Mouse (Mus musculus): ENCODE results near the gene Osbpl6. TPM values are rescaled to one million over a fixed set of nuclear protein-coding genes. Genes with fewer than 3 reads are reported as not detected.
A peak's percentile ranks its signal among the peaks of the same experiment; 100 is the strongest.

Osbpl6 gene
- not detected in 2 replicates for total RNA-seq (2014; fragmentation: Nextera tagmentation)
- total RNA-seq (2017): not detected in 2 replicates

DNA sequence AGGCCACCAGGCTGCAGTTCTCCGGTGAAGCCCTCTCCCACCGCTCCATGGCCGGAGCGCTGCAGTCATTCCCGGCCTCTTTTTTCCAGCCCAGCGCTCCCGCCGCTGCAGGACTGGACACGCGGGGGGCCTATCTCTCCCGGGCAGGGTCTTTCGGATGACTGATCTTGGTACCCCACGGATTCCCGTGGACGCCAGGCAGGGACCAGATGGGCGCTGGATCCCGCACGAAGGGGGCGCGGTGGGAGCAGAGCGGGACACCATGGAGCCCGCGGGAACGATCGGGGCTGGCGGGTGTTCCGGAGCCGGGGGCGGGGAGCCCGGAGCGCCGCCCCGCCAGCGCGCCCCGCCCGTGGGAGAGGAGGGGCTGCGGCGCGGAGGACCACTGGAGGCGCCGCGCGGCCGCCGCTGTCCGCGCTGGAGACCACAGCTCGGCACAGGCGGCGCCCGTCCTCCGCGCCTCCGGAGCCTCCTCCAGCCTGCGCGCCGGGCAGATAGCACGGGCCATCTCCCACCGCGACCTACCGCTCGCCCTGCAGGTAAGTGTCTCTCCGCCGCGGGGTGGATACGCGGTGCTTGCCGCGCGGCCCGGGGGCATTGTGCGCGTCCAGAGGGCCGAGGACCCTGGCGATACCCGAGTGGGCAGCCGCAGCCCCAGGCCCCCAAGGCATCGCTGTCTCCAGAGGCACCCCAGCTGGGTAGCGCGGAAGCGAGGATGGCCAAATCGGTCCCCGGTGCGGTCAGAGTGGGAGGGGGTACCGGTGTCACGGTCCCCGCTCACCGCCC lies at the start of gene Osbpl6:
Gene Osbpl6 (plus strand): TSS at position 358 of the 786 bp plus-strand sequence.
- ATAC-seq (replicated peaks; ENCODE audit: poor library complexity, severe bottlenecking): peak; percentile 65

DNA sequence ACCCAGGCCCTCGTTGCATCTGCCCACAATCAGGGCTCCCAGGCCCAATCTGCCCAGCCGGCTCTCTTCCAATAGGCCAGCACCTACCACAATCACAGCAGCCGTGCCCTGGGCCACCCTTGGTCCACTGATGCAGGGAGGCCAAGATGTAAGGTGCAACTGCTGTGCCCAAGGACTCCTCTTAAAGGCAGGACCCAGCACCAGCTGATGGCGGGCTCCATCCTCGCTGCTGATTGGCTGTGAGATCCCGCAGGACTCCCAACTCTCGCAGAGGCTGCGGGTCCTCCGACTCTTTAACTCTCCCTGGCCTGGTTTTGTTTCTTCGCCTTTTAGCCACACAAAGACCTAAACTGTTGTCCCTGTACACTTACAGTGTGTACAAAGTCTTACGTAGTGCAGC lies 46.1 kb upstream of the Osbpl6 start, which contains the start of gene Cyct:
Gene Cyct (minus strand): TSS at position 225 of the 400 bp plus-strand sequence.
- no peak for ATAC-seq (replicated peaks; ENCODE audit: poor library complexity, severe bottlenecking)

GRCm38 (mm10) chr2:76362111-76362510 lies 44.2 kb upstream of the Osbpl6 start:
- ATAC-seq (replicated peaks; ENCODE audit: poor library complexity, severe bottlenecking): 0 out of 2 replicates have a peak, but pooled peaks have one; percentile 40

DNA sequence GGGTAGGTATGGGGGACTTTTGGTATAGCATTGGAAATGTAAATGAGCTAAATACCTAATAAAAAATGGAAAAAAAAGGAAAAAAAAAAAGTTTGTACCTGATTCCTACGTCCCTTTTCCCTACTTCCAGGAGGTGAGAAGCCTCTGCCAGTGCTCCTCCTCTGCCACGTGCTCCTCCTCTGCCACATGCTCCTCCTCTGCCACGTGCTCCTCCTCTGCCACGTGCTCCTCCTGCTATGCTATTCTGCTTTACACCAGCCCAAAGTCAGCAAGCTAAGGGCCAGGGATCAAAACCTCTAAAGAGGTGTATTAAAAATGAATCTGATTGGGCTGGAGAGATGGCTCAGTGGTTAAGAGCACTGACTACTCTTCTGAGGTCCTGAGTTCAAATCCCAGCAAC lies 40.5 kb upstream of the Osbpl6 start:
- no peak for ATAC-seq (replicated peaks; ENCODE audit: poor library complexity, severe bottlenecking)

DNA sequence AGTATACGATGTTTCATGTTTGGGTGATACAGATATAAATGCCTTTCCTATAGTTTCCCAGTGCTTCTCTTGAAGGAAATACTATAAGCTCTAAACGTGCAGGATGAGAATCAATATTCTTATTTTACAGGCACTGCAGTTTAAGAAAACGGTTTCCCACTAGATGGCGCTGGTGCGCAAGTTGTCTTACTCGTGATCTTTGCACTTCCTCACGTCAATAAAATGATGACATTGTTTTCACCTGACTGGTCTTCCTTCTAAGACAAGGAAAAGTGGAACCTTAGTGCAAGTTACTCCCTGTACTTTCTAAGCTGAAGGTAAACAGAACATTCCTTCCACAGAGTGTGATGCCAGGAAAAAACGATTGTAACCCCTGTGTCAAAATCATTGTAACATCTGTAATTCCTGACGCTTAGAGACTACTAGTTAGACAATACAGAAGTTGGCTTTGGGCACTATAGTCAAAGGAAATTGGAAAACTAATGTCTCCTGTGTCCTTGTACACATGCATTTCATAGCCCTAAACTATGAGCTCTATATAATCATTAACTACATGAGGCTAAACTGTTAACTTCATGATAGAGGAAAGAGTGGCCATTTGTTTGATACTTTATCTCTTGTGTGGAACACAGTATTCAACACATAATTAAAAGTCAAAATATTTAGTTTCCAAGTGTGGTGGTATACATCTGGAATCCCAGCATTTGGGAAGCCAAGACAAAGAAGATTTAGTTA lies 39.0 kb upstream of the Osbpl6 start:
- peak; percentile 54 for ATAC-seq (replicated peaks; ENCODE audit: poor library complexity, severe bottlenecking)

DNA sequence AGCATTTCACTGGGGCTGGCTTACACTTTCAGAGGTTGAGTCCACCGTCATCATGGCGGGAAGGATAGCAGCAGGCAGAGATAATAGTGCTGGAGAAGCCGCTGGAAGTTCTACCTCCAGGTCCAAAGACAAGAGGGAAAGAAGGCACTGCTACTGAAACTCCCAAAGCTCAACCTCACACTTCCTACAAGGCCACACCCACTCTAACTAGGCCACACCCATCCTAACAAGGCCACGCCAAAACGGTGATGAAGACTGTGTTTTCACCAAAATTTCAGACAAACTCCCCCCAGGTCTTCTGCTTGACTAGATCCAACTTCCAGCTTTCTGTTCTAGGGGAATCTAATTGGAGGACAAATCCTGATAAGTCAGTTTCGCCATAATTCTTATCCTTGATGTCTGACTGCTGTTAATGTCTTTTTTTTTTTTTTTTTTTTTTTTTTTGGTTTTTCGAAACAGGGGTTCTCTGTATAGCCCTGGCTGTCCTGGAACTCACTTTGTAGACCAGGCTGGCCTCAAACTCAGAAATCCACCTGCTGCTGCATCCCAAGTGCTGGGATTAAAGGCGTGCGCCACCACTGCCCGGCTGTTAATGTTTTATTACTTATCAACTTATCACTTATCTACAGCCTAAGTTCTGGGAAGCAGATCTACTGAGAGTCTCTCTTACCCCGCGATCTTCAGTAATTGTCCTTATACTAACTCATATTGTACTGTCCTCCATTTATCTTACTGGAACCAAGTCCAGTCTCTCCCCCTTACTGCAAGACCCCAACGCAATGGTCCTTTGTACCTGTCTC lies 37.2 kb upstream of the Osbpl6 start:
- 0 out of 2 replicates have a peak, but pooled peaks have one; percentile 13 for ATAC-seq (replicated peaks; ENCODE audit: poor library complexity, severe bottlenecking)

- ATAC-seq (replicated peaks; ENCODE audit: poor library complexity, severe bottlenecking): peak; percentile 84
Measured at GRCm38 (mm10) chr2:76369821-76370655, 36.3 kb upstream of the Osbpl6 start, which contains the start of gene Rbm45. Gene Rbm45, plus strand, starts transcription at chr2:76369984.

DNA sequence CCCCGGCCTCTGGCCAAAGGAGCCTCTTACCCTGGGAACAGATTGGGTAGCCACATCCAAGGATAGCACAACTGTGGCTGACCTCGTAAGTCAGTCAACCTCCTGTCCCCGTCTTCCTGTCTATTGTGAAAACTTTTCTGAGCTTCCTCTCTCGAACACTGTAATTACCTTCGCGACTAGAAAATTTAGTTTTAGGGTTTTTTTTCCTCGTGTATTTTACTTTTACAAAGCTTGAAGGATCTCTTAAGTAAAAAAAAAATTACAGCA lies 35.7 kb upstream of the Osbpl6 start:
- peak; percentile 50 for ATAC-seq (replicated peaks; ENCODE audit: poor library complexity, severe bottlenecking)

DNA sequence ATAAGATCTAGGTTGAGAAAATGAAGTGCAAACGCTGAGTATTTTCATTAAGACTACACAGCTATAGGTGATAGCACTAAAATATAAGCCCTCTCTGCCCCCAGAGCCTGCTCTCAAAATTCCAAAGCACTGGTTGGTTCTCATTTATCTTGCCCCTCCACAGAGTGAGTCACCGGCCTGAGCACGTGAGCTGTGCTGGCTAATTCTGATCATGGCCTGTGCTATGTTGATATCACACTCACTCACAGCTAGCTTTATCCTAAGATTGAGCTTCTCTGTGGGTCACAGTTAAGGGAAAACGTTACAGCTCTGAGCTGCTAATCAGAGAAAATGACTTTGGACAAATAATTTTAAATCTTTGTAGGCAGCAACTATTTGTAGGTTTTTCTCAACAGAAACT lies 34.1 kb upstream of the Osbpl6 start:
- no peak for ATAC-seq (replicated peaks; ENCODE audit: poor library complexity, severe bottlenecking)

DNA sequence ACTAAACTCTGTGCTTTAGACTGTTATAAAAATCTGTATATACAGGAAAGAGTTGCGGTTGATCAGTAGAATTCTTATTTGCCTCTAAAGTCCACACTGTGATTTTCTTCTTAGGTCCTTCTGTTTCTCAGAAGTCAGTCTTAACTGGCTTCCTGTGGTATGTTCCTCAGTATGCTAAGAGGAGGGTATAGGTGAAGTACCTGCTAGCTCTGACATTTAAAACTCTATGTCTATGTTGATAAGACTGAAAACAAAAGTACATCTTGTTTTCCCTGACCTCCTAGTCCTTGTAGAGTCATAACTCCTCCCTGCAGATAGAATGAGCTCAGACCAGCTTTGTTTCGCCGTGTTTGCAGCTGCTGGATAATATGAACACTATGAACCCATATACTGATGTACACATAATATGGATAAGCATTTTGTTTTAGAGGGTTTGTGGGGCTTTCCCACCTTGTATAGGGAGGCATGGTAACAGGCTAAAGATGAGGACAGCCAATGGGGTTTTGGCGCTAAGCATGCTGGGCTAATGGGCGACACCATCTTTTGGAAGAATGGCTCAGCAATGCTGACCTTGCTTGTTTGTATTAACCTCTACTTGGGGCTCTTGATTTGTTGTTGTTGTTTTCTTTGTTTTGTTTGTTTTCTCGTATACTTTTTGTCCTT lies 31.6 kb upstream of the Osbpl6 start:
- ATAC-seq (replicated peaks; ENCODE audit: poor library complexity, severe bottlenecking): no peak

DNA sequence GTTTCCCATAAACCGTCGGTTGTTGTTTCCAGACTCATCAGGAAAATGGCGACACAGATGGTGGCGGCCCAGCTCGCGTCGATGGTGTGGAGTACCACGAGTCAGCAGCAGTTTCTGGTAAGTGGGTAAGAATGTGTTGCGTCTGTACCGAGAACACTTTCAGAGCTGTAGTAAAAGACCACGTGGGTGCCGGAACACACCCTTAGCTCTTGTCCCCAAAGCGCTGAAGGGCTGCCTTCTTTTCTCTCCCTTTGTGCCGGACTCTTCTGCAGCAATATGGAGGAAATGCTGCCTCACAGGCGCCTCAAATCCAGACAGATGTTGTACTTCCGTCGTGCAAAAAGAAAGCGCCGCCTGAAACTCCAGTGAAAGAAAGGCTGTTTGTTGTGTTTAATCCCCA lies 27.7 kb upstream of the Osbpl6 start:
- no peak for ATAC-seq (replicated peaks; ENCODE audit: poor library complexity, severe bottlenecking)

DNA sequence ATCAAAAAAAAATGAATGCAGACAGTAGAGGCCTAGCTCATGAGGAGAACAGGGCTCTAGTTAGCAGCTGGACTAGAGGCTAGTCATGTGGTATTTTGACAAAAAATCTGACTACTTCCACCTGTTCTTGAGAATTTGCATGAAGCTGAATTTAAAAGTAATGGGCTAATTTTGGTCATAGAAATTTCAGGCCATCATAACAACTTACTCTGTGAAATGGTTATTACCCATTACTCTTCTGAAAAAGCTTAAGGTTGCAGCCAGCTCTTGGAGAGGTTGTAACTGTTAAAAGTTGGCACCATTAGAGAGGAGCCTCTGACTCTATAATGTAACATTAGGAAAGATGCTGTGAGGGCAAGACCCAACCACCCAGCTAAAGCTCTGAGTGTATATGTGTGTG lies 19.8 kb upstream of the Osbpl6 start:
- ATAC-seq (replicated peaks; ENCODE audit: poor library complexity, severe bottlenecking): no peak

- ATAC-seq (replicated peaks; ENCODE audit: poor library complexity, severe bottlenecking): no peak
Measured at GRCm38 (mm10) chr2:76400178-76400577, 6.1 kb upstream of the Osbpl6 start.

- no peak for ATAC-seq (replicated peaks; ENCODE audit: poor library complexity, severe bottlenecking)
Measured at GRCm38 (mm10) chr2:76405596-76406150, 635 bp upstream of the Osbpl6 start.

DNA sequence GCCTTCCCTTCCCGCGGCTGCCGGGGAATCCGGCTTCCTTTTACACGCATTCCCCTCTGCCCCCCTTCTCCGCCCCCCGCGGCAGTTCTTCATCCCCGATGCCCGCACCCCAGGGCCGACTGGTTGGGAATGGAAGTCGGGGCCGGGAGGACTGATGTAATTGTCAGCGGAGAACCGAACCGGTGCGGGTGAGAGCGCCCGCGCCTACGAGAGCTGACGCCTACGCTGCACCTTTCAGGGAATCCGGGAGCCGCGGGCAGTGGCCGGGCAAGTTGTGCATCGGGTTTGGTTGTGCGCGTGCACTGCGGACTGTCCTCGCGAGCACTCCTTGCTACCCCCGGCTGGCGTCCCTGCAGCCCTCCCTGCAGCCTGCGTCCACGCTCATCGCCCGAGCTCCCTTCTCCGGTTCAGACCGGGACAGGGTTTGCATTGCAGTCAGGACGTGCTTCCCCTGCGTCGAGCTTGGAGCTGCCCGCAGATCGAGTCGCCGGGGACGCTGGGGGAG lies 681 bp downstream of the Osbpl6 start:
- ATAC-seq (replicated peaks; ENCODE audit: poor library complexity, severe bottlenecking): peak; percentile 45

DNA sequence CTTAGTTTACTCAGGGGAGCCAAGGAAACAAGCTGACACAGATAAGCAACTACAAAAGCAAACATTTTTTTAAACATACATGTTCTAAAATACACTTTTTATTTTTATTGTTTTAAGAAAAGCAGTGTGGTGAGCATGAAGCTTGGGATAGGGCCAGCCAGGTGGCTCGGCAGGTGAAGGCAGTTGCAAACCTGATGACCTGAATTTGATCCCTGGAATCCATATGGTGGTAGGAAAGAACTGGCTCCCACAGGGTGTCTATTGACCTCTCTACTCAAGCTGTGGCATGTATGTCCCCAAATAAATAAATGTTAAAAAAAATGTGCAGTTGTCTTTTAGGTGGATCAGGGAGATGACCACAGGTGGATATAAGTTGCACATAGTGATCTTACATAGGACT lies 3.2 kb downstream of the Osbpl6 start:
- ATAC-seq (replicated peaks; ENCODE audit: poor library complexity, severe bottlenecking): no peak

DNA sequence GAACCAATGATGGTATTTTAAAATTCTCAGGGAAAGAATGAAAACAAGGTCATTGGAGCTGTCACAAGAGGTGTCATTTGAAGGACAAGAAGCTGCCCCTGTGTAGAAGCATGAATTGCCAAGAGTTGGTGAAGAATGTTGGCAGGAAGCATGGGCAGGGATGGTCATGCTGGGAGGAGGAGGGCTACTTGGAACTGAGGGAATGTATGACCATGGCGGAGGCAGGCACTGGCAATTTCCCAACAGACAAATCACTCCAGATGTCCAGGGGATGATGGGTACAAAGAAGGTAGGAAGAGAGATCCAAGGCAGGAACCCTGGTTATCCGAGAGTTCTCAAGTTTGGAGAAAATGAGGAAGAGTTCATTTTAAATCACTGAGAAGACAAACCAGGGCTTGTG lies 3.7 kb downstream of the Osbpl6 start:
- ATAC-seq (replicated peaks; ENCODE audit: poor library complexity, severe bottlenecking): no peak

DNA sequence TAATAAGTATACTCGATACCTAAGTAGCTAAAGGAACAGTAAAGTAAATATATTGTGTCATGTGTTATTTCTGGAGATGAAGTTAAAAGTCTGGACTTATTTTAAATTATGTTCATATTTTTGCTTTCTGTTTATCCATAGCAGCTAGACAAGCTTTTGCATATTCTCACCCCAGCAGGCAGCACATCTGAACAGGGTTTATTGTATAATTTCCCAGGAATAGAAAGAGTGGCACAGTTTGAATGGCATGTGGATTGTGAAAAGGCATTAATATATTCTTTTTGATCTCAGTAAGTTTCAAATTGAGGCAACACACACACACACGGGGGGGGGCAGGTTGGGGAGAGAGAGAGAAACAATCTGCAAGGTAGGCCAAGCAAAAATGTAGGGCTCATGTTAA lies 6.6 kb downstream of the Osbpl6 start:
- no peak for ATAC-seq (replicated peaks; ENCODE audit: poor library complexity, severe bottlenecking)

Measured in granulocyte monocyte progenitor cell, adult 5-6 weeks (primary cell).